Mouse (Mus musculus) heart, adult 18-20 months (tissue): ENCODE results near the gene Dnah5. TPM values are rescaled to one million over a fixed set of nuclear protein-coding genes. Genes with fewer than 3 reads are reported as not detected.

Source experiments
- DNase-seq, 2 experiments: peaks; one replicate each; pipeline ENCODE4 v3.0.0; 2021 to 2022; ENCODE audit warnings: mixed read lengths in 1 of 2
- total RNA-seq, 2 experiments: library from RNA; stranded (reverse); gene quantifications; 2 replicates each; pipeline ENCODE4 v1.2.3; 2021

The Dnah5 gene
- total RNA-seq, 2 experiments from 2014 or later: 0.02 to 0.62 TPM

DNA sequence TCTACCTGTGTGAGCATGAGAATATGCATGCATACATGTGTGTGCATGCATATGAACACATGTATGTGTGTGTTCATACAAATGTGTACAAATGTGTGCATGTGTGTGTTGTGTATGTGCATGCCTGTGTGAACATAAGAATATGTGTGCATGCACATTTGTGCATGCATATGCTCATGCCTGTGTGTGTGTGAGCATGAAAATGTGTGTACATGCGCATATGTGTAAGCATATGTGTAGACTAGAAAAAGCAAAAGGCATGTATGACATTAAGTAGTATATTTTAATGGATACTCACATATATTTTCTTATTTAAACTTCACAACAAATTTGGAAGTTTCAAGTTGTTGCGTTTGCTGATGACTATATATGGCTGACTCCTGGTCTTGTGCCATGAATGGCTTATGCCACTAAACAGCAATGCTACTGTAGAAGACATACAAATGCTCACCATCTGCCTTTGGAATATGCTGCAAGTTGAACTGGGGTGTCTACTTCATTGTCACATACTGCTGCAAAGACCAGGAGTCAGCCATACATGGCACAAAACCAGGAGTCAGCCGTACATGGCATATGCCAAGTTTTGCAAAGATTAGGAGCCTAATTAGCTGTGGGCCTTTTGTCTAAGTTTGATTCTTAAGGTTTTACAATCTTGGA, 263.2 kb downstream of the Dnah5 start:
- DNase-seq: no peak

DNA sequence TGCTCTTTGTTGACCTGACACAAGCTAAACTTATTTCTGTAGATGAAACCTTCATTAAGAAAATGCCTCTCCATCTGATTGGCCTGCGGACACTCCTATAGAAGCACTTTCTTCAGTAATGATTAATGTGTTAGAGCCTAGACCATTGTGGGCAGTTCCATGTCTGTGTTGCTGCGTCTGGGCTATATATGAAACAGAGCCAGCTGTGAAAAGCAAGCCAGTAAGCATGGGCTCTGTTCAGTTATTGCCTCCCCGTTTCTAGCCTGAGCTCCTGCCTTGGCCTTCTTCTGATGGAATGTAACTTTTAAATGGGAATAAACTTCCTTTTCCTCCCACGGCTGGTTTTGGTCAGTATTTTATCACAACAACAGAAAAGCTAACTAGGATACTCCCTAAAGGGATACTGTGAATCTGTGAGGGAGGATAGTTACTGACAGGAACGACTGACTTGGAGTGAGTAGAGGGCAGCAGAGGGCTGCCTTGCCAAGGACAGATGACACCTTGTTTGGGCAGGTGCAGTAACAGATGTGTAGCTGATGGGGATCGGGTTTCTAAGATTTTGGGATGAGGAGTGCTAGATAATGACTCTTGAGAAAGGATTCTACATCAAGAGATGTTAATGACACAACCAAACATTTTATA, 270.3 kb downstream of the Dnah5 start:
- DNase-seq: no peak

DNA sequence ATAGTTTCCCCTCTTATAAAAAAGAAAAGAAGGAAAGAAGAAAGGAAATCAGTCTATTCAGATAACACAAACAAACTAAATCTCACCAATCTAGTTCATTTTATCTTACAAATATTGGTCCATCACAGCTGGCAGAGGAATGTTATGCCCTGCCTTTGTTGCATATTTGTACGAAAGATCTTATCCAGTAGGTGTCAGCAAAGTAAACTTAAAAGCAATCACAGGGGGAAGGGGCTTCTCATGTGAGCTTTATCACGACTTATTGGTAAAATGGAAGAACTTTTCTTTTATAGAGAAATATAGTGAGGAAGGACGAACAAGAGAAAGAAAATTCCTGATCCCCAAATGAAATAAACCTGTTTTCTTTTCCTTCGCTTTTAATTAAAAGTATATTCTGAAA, 299.3 kb downstream of the Dnah5 start:
- no peak for DNase-seq

DNA sequence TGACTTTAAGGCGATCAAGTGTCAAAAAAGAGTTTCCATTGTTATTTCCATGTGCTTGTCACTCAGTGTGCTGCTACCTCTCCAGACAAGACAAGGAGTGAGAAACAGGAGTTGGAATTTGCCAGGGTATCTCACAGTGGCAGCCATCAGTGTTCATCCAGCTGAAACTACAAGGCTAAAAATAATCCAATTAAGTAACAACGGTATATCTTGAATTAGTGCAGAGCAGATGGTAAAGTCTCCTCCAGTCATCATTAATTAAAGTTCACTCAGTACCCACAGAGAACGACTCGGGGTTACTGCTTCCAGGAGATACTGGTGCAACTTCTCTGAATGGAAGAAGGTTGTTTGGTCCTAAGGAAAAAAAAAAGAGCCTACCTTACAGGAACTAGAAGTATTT, 311.6 kb downstream of the Dnah5 start:
- DNase-seq: no peak

Other genes with a start within 250 kb of the Dnah5 start
- 10 to 100 TPM; 40.2 to 41.5 TPM for gene Trio, start 177.9 kb upstream of the Dnah5 start, total RNA-seq